Mouse (Mus musculus) adrenal gland, postnatal 4 days (tissue): ENCODE data around the gene Igsf11. TPM values are rescaled to one million over a fixed set of nuclear protein-coding genes. Genes with fewer than 3 reads are reported as not detected.

Experiments used
- total RNA-seq, 2 experiments: library from RNA; stranded (reverse); gene quantifications; 2 replicates each; pipeline ENCODE4 v1.2.3; 2021

Igsf11 gene
- total RNA-seq, 2 experiments from 2014 or later = 53.7 to 56.3 TPM

Other genes starting within 250 kb of the Igsf11 start
- 10 to 100 TPM; 31.3 to 31.4 TPM for gene Arhgap31, start 179.4 kb upstream of the Igsf11 start, total RNA-seq
- 10 to 100 TPM; 13.1 to 14.9 TPM for gene B4galt4, start 150.4 kb upstream of the Igsf11 start, total RNA-seq
- gene Upk1b, start 92.3 kb upstream of the Igsf11 start, total RNA-seq = 1 to 10 TPM; 4.3 to 5.1 TPM
- gene 4930435E12Rik, start 63.9 kb upstream of the Igsf11 start, total RNA-seq = not detected